Mouse (Mus musculus): ENCODE measurements around the gene Fgfr4.

GRCm38 (mm10) chr13:55181786-55182172, 29.3 kb downstream of the Fgfr4 start:
- no peak for TF ChIP-seq CTCF (IDR thresholded peaks at IDR 0.05; ENCODE audit: control insufficient read depth, insufficient read depth, low read length)
- no peak for TF ChIP-seq POLR2A (IDR thresholded peaks at IDR 0.05; ENCODE audit: borderline replicate concordance, control insufficient read depth, low read depth, low read length)

All from bone marrow, adult 2 months (tissue).